Mouse (Mus musculus) cerebellum, postnatal 4 days (tissue): ENCODE results near the gene Wdr18.

Experiments
- DNase-seq, 2 experiments: peaks; one replicate each; pipeline ENCODE4 v3.0.0; 2022; ENCODE audit warnings: low spot score in 2 of 2, mixed read lengths in 1 of 2

Wdr18 gene

DNA sequence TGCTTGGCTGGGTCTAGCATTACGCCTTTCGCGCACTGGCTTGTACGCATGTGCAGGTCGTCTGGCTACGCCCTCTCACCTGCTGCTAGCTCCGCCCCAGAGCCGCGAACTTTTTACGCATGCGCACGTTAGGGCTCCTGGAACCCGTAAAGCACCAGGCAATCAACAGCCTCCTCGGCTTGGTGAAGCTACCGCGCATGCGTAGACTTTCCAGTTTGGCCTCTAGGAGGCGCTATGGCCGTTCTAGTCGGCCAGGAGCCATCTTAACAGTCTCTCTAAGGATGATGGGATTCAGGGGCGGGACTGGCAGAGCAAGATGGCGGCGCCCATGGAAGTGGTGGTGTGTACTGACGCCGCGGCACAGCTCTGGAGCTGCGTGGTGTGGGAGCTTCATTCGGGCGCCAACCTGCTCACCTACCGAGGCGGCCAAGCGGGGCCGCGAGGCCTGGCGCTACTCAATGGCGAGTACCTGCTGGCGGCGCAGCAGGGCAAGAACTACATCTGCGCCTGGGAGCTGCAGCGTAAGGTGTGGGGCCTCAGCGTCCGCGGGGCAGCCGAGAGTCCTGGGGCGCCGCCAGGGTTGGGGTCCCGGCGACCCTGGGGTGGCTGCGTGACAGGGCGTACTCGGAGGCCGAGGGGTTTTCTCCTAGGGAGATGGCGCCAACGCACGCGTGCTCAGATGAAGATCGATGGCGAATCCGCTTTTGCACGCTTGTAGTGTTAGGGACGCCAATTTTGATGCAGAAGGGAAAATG lies at the start of gene Wdr18:
Gene Wdr18 (plus strand): TSS at position 306 of the 755 bp plus-strand sequence.
- DNase-seq: peak; percentile 98 to 99

DNA sequence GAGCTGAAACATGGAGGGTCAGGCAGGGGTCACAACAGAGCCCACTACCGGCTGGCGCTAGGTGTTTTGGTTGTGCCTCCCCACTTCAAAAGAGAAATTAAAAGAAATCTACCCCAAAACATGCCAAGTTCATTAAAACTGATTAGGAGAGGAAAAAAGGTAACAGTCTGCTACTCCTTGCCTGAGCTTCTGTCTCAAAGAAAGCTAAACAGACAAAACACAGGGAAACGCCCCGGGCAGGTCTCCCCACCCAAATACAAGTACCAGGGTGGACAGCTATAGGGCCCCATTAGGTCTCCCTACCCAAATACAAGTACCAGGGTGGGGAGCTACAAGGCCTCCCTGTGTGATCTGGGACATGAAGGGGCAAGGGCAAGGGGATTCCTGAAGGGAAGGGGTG lies 49.4 kb upstream of the Wdr18 start, which contains the start of gene Gm26602:
Gene Gm26602 (plus strand): TSS at position 301 of the 400 bp plus-strand sequence.
- no peak for DNase-seq

DNA sequence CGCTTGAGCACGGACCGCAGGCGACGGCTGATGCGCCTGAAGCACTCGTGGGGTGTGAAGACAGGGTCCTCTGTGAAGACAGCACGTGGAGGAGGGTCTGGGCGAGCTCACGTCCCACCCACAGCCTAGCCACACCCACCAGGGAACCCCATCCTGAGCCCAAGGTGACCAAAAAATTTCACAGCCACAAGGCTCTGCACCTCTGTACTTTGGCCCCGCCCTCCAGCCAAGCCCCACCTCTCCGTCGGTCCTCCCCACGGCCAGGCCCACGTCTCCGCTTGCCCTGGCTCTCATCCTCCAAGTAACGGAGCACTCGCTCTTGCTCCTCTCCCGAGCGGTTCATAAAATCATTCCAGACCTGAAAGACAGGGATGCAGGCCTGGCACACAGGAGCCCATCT lies 47.5 kb upstream of the Wdr18 start:
- no peak for DNase-seq

DNA sequence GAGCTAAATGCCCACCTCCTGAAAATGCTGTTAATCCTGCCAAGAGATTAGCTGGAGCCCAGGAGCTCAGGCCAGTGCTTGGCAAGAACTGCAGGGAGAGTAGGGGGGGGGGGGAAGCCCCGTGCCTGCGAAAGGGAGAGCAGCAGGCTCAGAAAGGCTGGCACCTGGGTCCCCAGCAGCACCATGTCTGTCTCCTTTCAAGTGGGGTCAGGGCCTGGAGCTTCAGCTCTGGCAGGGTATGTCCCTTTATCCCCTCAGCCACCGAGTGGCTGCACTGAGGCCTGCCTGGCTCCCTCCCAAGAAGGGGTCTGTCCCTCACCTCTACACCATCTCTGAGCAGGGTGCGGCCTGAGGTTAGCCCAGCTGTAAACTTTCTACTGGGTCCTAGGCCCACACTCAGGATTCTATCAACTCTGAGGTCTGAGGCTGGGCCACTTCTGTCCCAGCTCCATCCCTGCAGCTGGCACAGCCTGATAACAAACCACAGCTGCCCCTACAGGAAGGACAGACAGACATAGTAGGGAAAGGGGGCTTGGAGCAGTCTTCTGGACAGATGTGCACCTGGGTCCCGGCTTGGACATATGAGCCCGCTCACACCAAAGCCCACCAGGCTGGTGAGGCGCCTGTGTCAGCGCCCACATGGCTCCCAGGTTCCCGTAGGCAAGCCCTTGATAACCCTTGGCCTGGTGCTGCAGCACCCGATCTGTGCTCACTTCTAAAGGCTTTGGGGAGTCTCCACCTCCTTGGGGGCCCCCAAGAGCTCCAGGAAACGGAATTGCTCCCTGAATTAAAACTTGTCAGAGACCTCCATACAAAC lies 45.6 kb upstream of the Wdr18 start:
- DNase-seq: no peak

DNA sequence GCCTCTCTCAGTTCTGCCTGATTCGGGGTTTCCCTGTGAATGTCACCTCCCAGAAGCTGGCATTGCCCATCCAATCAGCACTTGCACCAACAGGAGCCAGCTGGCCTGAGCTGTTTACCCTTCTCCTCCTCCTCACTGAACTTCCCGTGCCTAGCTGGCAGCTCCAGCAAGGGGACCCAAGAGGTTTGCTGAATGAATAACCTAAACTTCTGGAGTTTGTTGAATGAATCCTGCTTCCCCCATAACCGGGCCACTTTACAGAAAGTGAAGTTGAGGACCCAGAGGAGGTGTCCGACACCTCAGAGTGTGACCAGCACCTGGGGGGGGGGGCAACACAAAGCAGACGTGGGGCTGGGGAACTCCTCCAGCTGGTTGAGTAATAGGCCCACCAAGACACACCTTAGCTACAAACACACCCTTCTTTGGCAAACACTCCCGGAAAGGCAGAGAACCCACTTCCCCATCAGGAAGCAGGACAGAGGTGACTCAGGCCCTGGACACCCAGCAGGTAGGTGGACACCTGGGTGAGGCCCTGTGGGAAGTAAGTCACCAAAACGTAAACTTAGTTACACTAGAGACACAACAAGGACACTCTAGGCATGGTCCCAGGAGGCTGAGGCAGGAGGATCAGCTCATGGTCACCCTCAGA lies 44.9 kb upstream of the Wdr18 start:
- no peak for DNase-seq

DNA sequence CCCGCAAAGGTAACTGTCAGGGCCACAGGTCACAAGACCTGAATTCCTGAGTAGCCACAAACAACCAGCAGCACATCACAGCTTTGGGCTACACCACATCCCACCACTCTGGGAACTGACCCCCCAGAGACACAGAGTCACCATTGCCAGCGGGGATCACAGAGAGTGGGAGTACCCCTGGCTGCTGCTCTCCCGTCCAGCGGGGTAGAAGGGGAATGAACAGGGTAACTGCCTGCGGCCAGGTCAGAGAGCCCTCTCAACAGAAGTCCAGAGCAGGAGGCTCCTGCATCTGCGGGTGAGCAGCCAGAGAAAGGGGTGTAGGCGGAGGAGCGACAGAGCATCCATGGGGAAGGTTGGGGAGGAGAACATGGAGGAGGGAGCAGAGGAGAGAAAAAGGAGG lies 43.9 kb upstream of the Wdr18 start:
- DNase-seq: no peak

DNA sequence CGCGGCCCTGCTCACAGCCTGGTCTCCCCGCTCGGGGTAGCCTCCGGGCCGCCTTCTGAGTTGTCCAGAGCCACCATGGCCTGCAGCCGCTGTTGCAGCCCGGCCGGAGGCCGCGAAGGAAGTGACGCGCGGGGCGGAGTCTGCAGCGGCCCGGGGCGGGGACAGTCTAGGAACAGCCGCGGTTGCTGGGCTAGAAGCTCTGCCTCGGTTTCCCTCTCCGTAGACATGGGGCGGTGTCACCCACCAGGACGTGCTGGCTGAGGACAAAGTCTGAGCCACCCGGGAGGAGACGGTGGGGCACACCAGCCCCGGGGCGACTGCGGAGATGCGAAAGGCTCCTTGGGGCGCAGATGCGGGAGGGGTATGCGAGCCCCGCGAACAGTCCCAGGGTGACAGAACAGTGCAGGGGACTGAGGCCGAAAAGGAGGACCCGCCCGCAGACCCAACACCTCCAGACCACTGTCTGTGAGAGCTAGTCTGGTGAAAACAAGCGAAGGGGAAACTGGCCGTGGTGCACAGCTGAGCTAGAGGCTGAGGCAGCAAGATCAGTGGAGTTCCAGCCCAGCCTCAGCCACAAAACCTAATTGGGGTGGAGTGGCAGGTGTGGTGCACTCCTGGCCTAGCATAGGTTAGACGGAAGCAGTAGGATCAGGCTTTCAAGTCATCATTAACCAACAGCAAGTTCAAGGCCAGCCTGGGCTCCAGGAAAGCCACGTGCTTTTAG lies 43.0 kb upstream of the Wdr18 start, which contains the start of gene Kiss1r:
Gene Kiss1r (plus strand): TSS at position 164 of the 724 bp plus-strand sequence.
- DNase-seq: peak; percentile 71 to 80

DNA sequence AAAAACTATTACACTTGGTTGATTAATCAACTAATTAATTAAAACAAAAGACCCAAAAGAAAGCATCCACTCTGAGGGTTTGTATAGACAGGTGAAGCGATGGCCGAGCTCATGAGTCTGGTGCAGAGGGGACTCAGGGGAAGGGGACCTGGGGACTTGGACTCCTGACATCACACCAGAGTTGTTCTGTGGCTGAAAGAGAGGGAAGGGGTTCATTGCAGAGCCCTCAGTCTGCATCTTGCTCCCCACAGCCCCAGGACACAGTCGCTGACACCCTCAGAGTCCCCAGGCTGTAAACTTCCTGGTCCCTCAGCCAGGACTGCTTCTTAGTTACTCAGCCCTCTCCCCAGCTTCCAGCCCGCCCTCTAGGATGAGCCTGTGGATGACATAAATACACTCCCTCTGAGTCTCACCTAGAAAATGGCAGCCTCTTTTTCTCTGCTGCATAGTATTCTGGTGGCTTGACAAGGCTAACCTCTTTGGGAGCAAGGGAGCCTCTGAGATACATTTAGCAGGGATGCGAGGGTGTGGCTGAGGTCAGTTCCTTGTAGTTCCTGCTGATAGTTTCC lies 42.3 kb upstream of the Wdr18 start:
- no peak for DNase-seq

DNA sequence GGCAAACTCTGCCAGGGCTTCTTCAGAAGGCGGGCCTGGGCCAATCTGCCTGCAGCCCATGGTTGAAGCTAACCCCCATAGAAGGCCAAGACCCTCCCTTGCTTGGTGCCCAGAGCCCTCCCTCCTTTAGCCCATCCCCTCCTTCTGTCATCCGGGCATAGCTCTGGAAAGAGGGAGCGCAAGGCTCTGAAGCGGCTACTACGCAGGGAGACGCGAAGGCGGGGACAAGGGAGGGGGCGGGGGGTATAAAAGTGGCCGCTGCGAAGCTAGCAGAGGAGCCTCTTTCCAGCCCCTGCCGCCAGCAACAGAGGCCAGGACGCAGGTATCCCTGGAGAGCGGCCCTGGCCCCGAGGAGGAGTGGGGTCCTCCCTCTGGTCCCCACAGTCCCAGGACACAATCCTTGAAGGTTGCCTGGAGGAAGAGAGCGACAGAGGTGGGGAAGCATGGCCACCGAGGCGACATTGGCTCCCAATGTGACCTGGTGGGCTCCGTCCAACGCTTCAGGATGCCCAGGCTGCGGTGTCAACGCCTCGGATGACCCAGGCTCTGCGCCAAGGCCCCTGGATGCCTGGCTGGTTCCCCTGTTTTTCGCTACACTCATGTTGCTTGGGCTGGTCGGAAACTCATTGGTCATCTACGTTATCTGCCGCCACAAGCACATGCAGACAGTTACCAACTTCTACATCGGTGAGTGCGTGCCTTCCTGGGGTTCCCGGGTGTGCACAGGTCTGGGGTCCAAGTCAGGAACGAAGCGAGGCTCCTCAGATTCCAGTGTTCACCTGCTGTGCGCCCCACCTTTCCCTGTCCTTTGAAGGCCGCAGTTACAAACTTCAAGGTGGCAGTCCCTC lies 41.5 kb upstream of the Wdr18 start:
- DNase-seq: no peak

DNA sequence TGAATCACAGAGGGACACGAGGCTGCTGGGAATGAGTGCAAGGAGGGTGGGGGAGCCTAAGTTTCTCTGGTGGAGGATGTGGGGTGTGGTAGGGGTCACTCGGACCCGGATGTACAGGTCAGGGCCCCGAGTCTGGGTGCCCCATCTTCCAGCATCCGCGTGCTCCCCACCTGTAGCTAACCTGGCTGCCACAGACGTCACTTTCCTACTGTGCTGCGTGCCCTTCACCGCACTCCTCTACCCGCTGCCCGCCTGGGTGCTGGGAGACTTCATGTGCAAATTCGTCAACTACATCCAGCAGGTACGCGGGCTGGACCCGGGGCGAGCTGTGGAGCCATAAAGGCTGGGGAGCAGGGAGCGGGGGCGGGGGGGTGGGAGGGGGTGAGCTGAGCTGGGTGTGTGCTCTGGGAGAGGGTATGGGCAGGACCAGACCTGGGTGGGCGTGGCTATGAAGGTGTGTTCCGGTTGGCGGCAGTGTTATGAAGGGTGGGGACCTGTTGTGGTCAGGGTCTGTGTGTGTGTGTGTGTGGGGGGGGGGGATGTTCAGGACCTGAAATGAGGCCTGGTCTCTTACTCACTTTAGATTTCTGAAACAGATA lies 40.6 kb upstream of the Wdr18 start:
- DNase-seq: no peak

DNA sequence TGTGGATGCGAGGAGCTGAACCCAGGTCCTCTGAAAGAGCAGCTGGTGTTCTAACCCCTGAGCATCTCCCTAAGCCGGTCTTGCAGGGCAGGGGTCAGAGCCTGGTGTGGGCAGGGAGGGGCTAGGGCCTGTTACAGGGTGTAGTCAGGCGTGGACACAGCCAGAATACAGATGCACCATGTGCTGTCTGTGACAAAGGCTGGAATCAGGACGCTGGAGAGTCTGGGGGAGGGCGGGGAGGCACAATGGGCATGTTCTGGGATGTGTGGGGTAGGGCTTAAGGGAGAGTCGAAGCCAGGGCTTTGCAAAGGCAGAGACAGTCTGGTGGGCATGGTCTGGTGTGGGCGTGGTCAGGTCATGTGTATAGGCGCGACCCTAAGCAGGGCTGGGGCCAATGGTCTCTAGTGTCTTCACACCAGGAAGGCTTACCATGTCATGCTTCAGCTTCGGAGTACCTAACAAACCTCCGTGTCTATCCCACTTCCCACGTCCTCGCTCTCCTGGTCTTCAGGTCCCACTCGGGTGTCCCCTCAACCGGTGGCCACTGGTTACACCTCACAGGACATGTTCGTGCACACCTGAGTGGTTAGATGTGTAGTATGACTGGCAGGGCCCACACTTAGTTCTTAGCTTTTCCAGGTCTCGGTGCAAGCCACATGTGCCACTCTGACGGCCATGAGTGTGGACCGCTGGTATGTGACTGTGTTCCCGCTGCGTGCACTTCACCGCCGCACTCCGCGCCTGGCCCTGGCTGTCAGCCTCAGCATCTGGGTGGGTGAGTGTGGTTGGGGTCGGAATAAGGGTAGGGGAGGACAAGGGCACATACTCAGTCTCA lies 39.7 kb upstream of the Wdr18 start:
- DNase-seq: no peak

DNA sequence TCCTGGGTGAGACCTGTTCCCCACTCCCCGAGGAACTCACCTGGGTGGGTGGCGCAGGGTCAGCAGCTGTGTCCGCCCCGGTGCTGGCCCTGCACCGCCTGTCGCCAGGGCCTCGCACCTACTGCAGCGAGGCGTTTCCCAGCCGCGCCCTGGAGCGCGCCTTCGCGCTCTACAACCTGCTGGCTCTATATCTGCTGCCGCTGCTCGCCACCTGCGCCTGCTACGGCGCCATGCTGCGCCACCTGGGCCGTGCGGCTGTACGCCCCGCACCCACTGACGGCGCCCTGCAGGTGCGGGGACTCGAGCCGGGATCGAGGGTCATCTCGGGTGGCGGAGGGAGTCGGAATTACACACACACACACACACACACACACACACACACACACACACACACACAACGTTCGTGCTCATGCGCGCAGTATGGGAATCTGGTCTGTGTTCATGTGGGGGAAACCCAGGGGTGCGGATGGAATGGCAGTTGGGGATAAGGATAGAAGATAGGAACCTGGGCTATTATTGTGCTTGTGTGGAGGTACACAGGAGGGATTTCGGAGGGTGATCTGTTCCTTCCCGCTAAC lies 38.9 kb upstream of the Wdr18 start, which contains the start of gene R3hdm4:
Gene R3hdm4 (minus strand): TSS at position 251 of the 578 bp plus-strand sequence.
- no peak for DNase-seq

DNA sequence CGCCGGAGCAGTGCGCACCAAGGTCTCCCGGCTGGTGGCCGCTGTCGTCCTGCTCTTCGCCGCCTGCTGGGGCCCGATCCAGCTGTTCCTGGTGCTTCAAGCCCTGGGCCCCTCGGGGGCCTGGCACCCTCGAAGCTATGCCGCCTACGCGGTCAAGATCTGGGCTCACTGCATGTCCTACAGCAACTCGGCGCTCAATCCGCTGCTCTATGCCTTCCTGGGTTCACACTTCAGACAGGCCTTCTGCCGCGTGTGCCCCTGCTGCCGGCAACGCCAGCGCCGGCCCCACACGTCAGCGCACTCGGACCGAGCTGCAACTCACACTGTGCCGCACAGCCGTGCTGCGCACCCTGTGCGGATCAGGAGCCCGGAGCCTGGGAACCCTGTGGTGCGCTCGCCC lies 38.4 kb upstream of the Wdr18 start:
- no peak for DNase-seq

DNA sequence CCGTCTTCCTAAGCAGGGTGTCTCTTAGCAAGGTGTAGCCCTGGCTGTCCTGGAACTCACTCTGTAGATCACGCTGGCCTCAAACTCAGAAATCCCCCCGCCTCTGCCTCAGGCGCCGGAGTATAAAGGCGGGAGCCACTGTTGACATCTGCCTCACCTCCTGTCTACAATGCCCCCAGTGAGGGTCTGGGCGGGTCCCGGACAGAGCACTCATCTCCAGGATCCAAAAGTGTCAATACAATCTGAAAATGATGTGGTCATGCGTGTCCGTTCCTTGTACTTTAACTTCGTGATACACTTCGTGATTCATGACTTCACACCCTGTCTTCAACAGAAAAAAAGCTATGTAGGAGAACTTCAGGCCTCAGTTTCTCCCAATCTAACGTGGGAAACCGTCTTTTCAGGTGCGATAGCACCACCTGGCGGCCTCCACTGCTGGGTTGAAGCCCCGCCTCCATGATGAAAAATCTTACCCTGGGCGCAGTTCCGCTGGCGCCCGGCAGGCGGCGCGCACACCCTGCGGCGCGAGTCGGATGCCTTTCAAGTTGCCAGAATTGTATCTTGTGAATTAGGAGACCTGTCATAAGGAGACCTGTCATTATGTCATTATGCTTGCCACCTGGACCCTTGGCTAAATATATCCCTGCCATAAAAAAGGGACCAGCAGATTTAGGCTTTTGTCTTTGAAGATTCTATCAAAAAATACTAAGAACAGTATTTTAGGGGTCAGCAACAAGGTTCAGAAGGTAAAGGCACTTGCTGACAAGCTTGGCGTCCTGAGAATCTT lies 34.8 kb upstream of the Wdr18 start:
- DNase-seq: peak; percentile 90 to 99

DNA sequence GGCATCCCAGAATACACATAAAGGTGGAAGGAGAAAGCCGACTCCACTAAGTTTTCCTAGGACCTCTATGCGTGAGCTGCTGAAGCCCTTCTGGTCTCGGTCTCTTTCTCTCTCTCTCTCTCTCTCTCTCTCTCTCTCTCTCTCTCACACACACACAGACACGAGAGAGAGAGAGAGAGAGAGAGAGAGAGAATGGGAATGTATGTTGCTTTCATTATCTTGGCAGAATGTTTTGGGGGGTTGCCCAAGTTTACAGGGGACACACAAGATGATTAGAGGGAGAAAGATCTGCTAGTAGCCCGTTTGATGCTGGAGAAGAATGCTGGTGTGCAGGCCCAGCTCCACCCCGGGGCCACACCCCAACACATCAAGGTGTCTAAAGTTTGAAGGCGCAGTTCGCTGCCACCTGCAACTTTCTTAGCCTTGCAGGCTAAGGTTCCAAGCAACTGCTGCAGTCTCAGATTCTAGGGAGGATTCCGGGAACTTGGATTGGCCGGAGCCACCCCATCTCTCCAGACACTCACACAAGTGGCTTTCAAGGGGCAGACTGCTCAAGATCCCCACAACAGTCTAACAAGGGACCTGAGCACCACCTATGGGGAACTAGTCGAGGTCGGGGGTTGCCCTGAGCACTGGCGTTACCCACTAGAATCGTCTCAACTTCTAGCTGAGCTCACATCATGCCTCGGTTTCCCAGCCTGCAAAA lies 34.0 kb upstream of the Wdr18 start:
- DNase-seq: no peak

DNA sequence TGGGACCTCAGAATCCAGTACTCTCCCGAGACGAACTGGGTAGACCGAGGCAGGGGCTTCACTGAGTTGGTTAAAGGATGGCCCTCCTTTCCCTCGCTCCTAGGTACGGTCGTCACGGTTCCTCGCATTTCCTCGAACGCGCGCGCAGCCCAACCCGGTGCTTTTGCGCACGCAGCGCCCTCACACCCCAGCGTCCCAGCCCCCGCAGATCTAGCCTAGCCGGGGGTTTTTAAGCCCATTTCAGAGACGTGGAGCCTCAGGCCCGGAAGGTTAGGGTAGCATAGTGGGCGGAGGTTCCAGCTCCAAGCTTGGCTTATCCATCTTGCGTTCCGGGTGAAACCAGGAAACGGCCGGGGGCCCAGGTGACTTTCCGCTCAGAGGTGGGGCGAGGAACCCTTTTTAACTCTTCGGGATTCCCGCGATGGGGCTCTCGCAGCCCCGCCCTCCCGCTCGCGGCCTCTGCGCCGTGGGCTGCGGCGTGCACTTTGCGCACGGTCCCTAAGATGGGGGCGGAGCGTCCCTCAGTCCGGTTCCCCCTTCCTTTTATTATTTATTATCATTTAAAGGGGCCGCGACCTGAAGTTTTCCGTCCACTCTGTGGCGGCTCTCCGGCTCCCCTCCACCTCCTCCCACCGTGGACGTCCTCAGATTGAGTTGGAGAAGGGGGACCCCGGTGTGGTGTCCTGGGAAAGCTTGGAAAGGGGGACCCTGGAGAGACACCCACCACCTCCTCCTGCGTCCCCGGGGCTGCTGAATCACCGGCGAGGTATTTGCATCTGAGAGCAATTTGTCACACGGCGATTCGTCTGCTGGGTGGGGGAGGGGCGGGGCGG lies 33.2 kb upstream of the Wdr18 start, which contains the start of gene Arid3a:
Gene Arid3a (plus strand): TSS at position 553 of the 833 bp plus-strand sequence.
- peak; percentile 69 to 83 for DNase-seq
